Mouse (Mus musculus) ES-E14 (cell line): Measurements from ENCODE around the gene Foxn3. TPM values are rescaled to one million over a fixed set of nuclear protein-coding genes. Genes with fewer than 3 reads are reported as not detected.

Experiments used
- DNase-seq: peaks from one replicate; pipeline ENCODE4 v3.0.0-alpha.2; 2013; ENCODE audit warnings: low read depth, low spot score
- H3K27ac ChIP-seq: 2 replicates; pipeline ENCODE4 v1.5.1; 2012; ENCODE audit warnings: low read depth, mild to moderate bottlenecking, low read length, moderate library complexity, mixed read lengths; ENCODE audit not compliant: poor library complexity, insufficient read depth, severe bottlenecking
- H3K36me3 ChIP-seq: 2 replicates; pipeline ENCODE4 v1.6.1; 2012; ENCODE audit warnings: mild to moderate bottlenecking, low read length, moderate library complexity, mixed read lengths; ENCODE audit not compliant: control insufficient read depth, poor library complexity, insufficient read depth, severe bottlenecking
- H3K4me1 ChIP-seq, 2 experiments: fragments of 150-350 bp in 1 of 2; sonication (generic) in 1 of 2; 2 replicates each; pipeline ENCODE4 v1.6.1; 2012; ENCODE audit warnings: low read length in 2 of 2, mild to moderate bottlenecking in 1 of 2, mixed read lengths in 1 of 2; ENCODE audit not compliant: control insufficient read depth in 2 of 2, insufficient read depth in 2 of 2, poor library complexity in 1 of 2
- H3K4me3 ChIP-seq, 2 experiments: fragments of 150-350 bp in 1 of 2; sonication (generic) in 1 of 2; 2 replicates each; pipeline ENCODE4 v1.5.1; 2012; ENCODE audit warnings: low read length in 2 of 2, low read depth in 1 of 2, mild to moderate bottlenecking in 1 of 2, mixed read lengths in 1 of 2; ENCODE audit not compliant: insufficient read depth in 1 of 2, poor library complexity in 1 of 2, severe bottlenecking in 1 of 2
- H3K9ac ChIP-seq: 2 replicates; pipeline ENCODE4 v1.6.1; 2012; ENCODE audit warnings: low read depth, mild to moderate bottlenecking, low read length, mixed read lengths; ENCODE audit not compliant: poor library complexity, insufficient read depth, severe bottlenecking
- H3K9me3 ChIP-seq: fragments of 150-350 bp; sonication (generic); 2 replicates; pipeline ENCODE4 v1.6.1; 2012; ENCODE audit warnings: low read depth, mild to moderate bottlenecking, low read length; ENCODE audit not compliant: control insufficient read depth, insufficient read depth
- CHD2 ChIP-seq: IDR thresholded peaks from 2 replicates; pipeline ENCODE4 v1.6.1; 2014; ENCODE audit warnings: mild to moderate bottlenecking, low read depth, low read length, inconsistent platforms
- HCFC1 ChIP-seq: IDR thresholded peaks from 2 replicates; pipeline ENCODE4 v1.6.1; 2012; ENCODE audit warnings: low read length, inconsistent platforms, borderline replicate concordance; ENCODE audit not compliant: insufficient read depth
- MAFK ChIP-seq: IDR thresholded peaks from 2 replicates; pipeline ENCODE4 v1.6.1; 2014; ENCODE audit warnings: mild to moderate bottlenecking, low read depth, low read length, inconsistent platforms; ENCODE audit not compliant: insufficient read depth
- ZC3H11A ChIP-seq: IDR thresholded peaks from 2 replicates; pipeline ENCODE4 v1.6.1; 2012; ENCODE audit warnings: low read depth, mild to moderate bottlenecking, inconsistent platforms, low read length, borderline replicate concordance
- ZNF384 ChIP-seq: IDR thresholded peaks from 2 replicates; pipeline ENCODE4 v1.6.1; 2012; ENCODE audit warnings: low read depth, low read length, inconsistent platforms
- in situ Hi-C, 2 experiments: fragments of 600-800 bp; cut with MboI; formaldehyde crosslinking; loops; one replicate each; pipeline ENCODE4 v1.15.1; 2025; ENCODE audit warnings: low sequenced_read_pairs in 2 of 2, inconsistent platforms in 1 of 2; ENCODE audit not compliant: unreplicated experiment in 2 of 2
- total RNA-seq: library from RNA; depleted of rRNA; stranded (reverse); fragments of 300-350 nt; gene quantifications from 2 replicates; pipeline ENCODE4 v1.2.3, GENCODE M21; 2012

Gene Foxn3
- total RNA-seq, 1 experiment, result 34.6 TPM

GRCm38 (mm10) chr12:99466426-99466825 is 97.0 kb downstream of the Foxn3 start:
- no peak for DNase-seq
- Histone ChIP-seq H3K9me3 (no peaks in the 10 kb centered on the region), H3K36me3 (no peaks in the 10 kb centered on the region), H3K4me1 (peaks cover 0 to 4% of the 10 kb centered on the region in 2 experiments; a peak in 1 of 4 replicates), H3K27ac (no peak overlapping the region), H3K9ac (no peak overlapping the region), H3K4me3 (no peak overlapping the region)
- in situ Hi-C loops, result no loop called here
- TF ChIP-seq CHD2, result no peak
- TF ChIP-seq ZC3H11A, result no peak
- no peak for TF ChIP-seq HCFC1
- no peak for TF ChIP-seq MAFK
- TF ChIP-seq ZNF384, result no peak

GRCm38 (mm10) chr12:99464291-99464690 is 99.1 kb downstream of the Foxn3 start:
- DNase-seq, result no peak
- Histone ChIP-seq H3K4me1 (peaks cover 0 to 4% of the 10 kb centered on the region in 2 experiments; a peak in 1 of 4 replicates), H3K4me3 (no peak overlapping the region), H3K9ac (no peak overlapping the region), H3K36me3 (no peaks in the 10 kb centered on the region), H3K9me3 (no peaks in the 10 kb centered on the region), H3K27ac (no peak overlapping the region)
- in situ Hi-C loops, result no loop called here
- TF ChIP-seq MAFK, result no peak
- TF ChIP-seq CHD2, result no peak
- TF ChIP-seq ZC3H11A, result no peak
- no peak for TF ChIP-seq HCFC1
- no peak for TF ChIP-seq ZNF384

- no peak for DNase-seq
- TF ChIP-seq HCFC1 (no peak), ZNF384 (no peak), MAFK (no peak), CHD2 (no peak), ZC3H11A (no peak)
- Histone ChIP-seq H3K4me3 (no peak overlapping the region), H3K9ac (no peak overlapping the region), H3K27ac (no peak overlapping the region), H3K9me3 (no peaks in the 10 kb centered on the region), H3K4me1 (0 out of 4 replicates have a peak, but pooled peaks cover 0 to 2% of the 10 kb centered on the region in 2 experiments), H3K36me3 (no peaks in the 10 kb centered on the region)
- in situ Hi-C loops, result no loop called here
Measured at GRCm38 (mm10) chr12:99462846-99463245, 100.5 kb downstream of the Foxn3 start.

GRCm38 (mm10) chr12:99462302-99462701 is 101.1 kb downstream of the Foxn3 start:
- no peak for DNase-seq
- in situ Hi-C loops, result no loop called here
- H3K4me1 ChIP-seq, result no peaks in the 10 kb centered on the region
- no peaks in the 10 kb centered on the region for H3K9me3 ChIP-seq
- H3K4me3 ChIP-seq, result no peak overlapping the region
- H3K36me3 ChIP-seq, result no peaks in the 10 kb centered on the region
- no peak overlapping the region for H3K27ac ChIP-seq
- TF ChIP-seq ZNF384 (no peak), ZC3H11A (no peak), HCFC1 (no peak), CHD2 (no peak), MAFK (no peak)
- no peak overlapping the region for H3K9ac ChIP-seq

GRCm38 (mm10) chr12:99457521-99458205 is 105.7 kb downstream of the Foxn3 start:
- Histone ChIP-seq H3K36me3 (no peaks in the 10 kb centered on the region), H3K27ac (no peak overlapping the region), H3K4me1 (no peaks in the 10 kb centered on the region), H3K9ac (no peak overlapping the region), H3K9me3 (no peaks in the 10 kb centered on the region), H3K4me3 (no peak overlapping the region)
- TF ChIP-seq ZNF384 (no peak), MAFK (no peak), HCFC1 (no peak), ZC3H11A (no peak), CHD2 (no peak)
- in situ Hi-C loops, result no loop called here
- no peak for DNase-seq
